Mouse (Mus musculus): ENCODE measurements around the gene Psmd13.

DNA sequence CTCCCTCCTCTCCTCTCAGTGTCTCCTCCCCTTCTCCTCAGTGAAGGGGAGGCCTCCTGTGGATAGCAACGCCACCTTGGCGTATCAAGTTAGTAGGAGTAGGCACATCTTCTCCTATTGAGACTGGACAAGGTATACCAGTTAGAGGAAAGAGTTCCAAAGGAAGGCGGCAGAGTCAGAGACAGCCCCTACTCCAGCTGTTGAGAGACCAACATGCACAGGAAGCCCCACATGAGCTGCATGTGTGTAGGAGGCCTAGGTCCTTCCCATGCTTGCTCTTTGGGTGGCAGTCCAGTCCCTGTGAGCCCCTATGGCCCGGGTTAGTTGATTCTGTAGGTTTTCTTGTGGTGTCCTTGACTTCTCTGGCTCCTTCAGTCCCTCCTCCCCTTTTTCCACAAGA, 48.4 kb upstream of the Psmd13 start:
- TF ChIP-seq CTCF (IDR thresholded peaks at IDR 0.05; ENCODE audit: extremely low read depth, insufficient read depth, insufficient read length, insufficient replicate concordance) (no peak), POLR2A (IDR thresholded peaks at IDR 0.05; ENCODE audit: low read depth, low read length) (no peak)
